Mouse (Mus musculus) kidney, adult 8-10 months (tissue): ENCODE measurements at regions not wholly inside any gene's neighbourhood (a gene's known extent, or its start where the extent isn't known, plus 50 kb on each side); places are given as distances from the start of the nearest gene placed in this dataset.
A peak's percentile ranks its signal among the peaks of the same experiment; 100 is the strongest.

ENCODE experiments used
- DNase-seq, 2 experiments: peaks; one replicate each; pipeline ENCODE4 v3.0.0; 2022

- DNase-seq, result peak in 1 of 2 experiments; percentile 2
Measured at GRCm38 (mm10) chr2:84266883-84267554, 158.2 kb downstream of the Calcrl start.

GRCm38 (mm10) chr2:84274038-84274724 is 151.0 kb downstream of the Calcrl start:
- no peak for DNase-seq

GRCm38 (mm10) chr2:84277181-84277580 is 148.0 kb downstream of the Calcrl start:
- no peak for DNase-seq
